Mouse (Mus musculus): ENCODE data around the gene Sap30l.

Sap30l gene

DNA sequence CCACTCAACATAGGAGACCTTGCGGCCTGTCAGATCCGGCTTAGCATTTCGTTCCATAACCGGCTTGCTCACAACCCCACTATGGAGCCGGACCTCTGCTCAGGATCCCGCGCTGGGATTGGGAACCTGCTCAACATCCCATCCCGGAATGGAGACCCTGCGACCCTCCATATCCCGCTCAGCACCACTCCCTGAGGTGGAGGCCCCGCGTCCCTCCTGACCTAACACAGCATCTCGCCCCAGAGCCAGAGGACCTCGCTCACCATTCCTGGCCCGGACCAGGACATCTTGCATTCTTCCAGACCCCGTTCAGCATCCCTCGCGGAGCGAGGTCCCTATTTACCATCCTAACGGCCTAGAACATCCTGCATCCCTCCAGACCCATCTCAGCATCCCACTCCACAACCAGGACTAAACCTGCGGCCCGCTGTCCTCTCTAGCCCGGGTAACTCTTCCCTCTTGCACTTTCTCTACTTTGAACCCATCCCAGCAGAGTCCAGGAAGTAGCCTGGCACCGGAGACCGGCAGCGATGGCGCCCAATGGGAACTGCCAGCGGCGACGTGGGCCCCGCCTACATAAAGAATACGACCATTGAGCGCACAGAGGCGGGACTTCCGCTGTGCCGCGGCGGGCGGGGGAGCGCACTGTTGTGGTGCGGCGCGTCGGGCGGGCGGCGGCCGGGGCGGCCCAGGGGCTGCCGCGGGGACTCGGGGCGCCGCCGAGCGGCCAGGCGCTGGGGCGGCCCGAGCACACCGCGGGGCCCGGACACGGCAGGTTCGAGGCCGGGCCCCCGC lies at the start of gene Sap30l:
Sap30l (plus strand) TSS at position 667 of the 795 bp plus-strand sequence.
- peak; percentile 95 for DNase-seq (ENCODE audit: low read depth, low spot score)

DNA sequence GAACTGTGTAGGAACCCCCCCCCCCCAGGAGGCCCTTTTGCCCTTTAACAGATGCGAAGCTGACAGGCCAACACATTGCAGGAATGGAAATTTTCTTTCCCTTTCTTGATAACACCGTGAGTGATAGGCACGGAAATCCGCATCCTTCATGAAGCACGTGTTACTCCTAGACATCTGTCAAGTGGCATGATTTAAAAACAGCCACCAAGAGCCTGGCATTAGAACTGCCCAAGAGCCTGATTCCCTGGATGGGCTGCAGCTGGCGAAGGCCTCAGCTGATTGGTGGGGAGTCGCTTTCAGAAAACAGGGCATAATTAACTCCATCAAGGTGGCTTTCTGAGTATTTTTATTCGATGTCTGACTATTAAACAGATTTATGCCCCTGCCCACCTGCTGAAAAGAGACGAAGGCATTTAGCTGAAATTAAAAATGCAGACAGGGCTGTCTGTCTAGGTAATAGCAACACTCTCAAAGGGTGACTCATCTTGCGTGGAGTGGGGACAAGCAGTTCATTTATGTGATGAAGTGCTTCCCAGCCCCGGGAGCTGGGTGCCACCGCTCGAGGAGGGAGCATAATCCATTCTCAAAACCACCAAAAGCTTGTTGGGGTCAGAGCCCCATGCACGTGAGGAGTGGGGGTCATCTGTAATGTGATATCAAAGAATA lies 47.8 kb upstream of the Sap30l start:
- peak; percentile 26 for DNase-seq (ENCODE audit: low read depth, low spot score)

DNA sequence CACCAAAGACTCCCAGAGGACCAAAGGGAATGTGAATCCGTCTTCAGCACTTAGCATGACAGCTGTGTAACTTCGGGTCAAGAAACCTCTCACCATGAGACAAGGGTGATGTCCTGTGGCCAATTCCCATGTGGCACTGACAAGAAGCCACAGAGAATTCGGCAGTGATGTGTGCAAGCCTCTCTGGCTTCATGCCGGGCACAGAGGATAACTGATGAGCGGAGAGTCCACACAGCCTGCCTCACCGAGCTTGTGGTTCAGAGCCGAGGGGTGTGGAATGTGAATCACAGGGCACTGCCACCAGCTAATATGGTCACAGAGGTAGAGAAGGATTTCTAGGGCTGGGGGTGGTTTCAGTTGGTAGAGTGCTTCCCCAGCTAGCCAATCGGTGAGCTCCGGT lies 42.8 kb upstream of the Sap30l start:
- no peak for DNase-seq (ENCODE audit: low read depth, low spot score)

DNA sequence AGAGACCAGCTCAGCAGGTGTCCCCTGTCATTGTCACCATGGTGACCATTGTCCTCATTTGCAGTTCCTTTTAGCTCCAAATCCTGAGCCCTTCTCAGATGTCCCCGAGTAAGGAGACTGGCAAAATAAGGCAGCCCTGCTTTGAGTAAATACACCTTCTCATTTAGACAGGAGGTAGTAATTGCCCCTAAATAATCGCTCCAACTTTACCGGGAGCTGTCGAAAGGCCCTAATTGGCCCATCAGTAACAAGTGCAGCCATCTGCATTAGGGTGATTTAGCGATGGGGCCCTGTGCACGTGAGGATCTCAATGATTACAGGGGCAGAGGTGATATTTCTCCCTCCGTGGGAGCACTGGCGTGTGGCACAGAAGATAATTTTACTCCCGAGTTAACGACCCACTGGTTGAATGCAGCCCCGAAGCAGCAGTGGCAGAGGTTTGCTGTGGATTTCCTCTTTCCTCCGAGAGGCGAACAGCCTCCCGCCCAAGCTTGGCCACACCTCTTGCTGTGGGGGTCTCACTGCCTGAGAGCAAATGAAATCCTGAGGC lies 40.9 kb upstream of the Sap30l start:
- peak; percentile 31 for DNase-seq (ENCODE audit: low read depth, low spot score)

DNA sequence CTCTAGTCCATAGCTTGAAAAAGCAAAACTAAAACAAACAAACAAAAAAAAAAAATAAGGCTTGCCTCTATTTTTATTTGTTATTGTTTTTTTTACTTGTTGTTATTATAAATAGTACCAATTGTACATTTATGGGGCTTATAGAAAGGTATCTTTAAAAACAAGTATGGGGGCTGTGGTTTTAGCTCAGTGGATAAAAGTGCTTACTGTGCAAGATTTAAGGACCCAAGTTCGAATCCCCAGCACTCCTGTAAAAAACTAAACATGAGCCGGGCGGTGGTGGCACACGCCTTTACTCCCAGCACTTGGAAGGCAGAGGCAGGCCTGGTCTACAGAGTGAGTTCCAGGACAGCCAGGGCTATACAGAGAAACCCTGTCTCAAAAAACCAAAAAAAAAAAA lies 40.1 kb upstream of the Sap30l start:
- no peak for DNase-seq (ENCODE audit: low read depth, low spot score)

DNA sequence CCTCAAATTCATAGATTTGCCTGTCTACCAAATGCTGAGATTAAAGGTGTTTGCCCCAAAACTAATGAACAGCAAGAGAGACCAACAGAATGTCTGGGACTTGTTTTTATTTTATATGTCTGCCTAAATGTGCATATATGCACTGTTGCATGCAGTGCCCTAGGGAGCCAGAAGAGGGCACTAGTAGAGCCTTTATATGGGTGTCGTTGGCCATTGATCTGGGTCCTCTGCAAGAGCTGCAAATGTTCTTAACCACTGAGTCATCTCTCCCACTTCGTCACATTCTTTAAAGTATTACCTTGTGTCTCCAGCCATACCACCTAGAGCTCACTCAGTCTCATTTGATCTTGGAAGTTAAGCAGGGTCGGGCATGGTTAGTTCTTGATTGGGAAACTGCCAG lies 37.3 kb upstream of the Sap30l start:
- no peak for DNase-seq (ENCODE audit: low read depth, low spot score)

DNA sequence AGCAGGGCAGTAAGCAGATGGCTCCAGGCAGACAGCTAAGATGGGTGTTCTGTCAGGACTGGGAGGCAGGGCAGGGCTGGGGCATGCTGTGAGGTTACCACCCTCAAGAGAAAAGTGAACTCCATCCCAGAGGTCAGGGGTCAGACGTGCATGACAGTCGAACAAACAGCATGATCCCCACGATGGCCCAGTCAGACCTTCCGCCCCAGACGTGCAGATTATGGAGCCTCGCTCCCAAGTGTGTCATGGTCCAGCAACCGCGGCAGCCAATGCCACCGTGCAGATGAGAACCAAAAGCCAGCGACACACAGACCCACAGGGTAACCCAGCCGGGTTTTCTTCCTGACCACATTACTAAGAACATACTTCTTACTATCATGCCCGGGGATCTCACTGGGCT lies 34.8 kb upstream of the Sap30l start:
- peak; percentile 58 for DNase-seq (ENCODE audit: low read depth, low spot score)

DNA sequence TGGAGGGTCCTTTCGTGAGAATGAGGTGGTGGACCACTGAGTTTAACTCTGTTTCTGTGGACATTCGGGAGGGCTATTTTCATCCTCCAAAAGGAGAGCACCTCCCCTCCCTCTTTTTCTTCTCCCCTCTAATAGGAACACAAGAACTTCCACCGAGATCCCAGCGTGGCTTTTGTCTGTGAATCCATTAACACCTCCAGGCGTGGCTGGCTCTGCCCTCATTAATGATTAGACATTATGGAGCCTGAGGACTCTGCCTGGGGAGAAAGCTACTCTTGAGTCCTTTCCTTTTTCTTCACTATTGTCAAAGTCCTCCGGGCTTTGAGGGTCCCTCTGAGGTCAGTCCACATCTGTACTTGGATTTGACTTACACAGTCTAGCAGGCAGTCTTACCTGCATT lies 34.3 kb upstream of the Sap30l start:
- no peak for DNase-seq (ENCODE audit: low read depth, low spot score)

DNA sequence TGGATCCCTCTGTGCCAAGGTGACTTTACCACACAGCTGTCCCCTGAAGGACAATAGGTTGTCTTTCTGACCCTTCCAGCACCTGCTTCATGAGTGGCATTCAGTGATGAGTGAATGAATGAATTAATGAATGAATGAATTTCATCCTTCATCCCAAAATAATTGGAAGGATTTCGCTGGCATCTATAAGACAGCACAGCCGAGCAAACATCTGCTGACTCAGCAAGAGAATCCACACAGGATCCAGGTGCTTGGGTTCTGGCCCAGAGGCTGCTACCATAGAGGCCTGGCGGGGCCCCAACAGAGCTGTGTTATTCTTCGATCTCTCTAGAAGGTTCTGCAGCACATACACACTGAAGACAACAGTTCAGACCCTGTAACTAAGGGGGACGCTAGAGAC lies 30.7 kb upstream of the Sap30l start:
- no peak for DNase-seq (ENCODE audit: low read depth, low spot score)

DNA sequence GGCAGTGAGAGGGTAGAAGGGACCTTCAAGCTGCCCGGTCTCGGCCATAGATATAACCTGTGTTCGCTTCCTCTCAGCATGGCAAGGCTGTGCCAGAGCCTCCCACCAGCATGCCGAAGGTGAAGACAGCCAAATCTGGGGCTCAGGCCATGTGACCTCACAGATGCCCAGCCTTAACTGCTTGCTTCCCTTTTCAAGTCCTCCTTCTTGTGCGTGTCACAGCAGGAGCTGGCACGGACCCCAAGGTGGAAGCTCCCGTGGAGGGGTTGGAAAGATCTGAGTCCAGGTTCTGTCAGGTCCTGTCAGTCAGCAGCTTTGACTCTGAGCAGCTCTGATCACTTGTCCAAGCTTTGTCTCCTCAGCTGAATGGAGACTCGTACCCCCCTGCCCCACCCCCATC lies 29.8 kb upstream of the Sap30l start:
- DNase-seq (ENCODE audit: low read depth, low spot score), result no peak

DNA sequence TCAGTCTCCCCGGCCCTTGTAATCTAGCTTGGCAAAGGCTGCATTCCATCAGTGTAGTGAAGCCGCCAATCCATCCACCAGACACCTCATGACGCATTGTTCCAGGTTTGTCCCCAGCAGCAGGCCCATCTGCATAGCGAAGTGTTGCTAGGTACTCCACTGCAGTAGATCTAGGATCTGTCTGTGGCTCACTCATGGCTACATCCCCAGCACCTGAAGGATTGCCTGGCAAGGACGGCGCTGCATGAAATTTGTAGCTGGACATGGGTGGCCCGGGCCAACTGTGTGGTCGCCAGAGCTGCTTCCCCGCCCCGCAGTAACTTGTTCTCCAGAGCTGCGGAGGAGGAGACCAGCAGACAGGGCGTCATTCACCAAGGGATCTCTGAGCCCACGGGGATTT lies 28.0 kb upstream of the Sap30l start:
- peak; percentile 25 for DNase-seq (ENCODE audit: low read depth, low spot score)

DNA sequence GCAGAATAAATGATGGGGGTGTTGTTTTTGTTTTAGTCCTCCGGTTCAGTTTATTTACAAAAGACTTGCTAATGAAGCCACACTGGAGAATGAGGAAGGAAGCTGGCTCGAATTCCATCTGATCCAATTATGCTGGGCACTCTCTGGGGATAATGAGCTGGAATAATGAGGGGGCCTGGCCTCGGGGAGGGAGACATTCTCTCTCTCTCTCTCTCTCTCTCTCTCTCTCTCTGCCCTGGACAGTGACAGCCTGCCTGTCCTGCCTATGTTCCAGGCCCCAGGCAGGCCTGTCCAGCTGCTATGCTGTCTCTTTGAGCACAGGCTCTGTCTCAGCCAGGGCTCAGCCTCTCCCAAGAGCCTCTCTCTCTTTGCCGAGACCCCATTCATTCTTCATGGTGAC lies 27.5 kb upstream of the Sap30l start:
- DNase-seq (ENCODE audit: low read depth, low spot score), result no peak

DNA sequence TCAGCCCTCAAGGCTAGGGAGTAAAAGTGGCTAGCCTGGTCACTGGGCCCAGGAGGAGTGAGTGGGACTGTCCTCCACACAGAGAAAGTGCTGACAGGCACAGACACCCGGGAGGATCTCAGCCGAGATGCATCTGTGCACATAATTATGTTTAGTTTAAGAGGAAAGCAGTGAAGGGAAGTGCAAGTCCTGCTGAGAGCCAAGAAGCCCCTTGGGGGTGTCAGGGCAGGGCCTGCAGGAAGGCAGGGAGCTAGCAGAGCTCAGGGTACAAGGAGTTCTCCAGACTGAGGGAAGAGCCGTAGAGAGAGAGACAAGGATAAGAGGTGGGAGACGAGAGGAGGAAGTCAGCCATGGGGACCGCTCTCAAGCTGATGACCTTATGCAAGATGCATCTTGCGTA lies 25.6 kb upstream of the Sap30l start:
- no peak for DNase-seq (ENCODE audit: low read depth, low spot score)

DNA sequence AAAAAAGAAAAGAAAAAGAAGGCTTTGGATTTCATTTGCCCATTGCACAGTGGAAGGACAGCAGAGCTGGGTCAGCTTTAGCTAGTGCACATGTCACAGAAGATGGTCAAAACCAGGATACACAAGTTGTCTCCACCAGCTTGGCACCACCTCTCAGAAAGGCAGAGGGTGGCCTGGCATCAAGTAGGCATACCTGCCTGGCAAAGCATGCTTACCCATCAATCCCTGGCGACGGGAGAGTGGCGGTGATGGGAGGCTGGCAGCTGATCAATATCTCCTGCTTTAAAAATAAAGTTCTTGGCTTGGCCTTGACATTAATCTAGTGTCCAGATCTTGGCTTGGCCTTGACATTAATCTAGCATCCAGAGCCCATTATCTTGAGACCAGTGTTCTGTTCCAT lies 24.9 kb upstream of the Sap30l start:
- DNase-seq (ENCODE audit: low read depth, low spot score), result no peak

DNA sequence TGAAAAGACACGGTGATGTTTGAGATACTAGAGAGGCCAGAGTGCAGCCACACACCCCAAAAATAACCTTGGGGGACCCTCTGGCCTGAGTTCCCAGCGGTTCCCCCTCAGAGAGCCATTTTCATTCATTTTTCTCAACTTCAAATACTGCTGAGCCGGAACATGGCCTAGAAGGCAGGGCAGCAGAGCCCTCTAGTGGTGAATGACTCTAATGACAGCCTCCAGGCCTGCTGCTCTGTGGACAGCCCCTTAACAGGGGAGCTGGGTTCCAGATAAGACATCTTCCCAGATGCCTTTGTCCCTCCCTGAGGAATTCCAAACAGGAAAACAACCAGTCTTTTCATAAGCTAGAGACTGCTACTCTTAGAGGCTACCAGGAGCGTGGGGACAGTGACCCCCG lies 23.1 kb upstream of the Sap30l start:
- peak; percentile 85 for DNase-seq (ENCODE audit: low read depth, low spot score)

DNA sequence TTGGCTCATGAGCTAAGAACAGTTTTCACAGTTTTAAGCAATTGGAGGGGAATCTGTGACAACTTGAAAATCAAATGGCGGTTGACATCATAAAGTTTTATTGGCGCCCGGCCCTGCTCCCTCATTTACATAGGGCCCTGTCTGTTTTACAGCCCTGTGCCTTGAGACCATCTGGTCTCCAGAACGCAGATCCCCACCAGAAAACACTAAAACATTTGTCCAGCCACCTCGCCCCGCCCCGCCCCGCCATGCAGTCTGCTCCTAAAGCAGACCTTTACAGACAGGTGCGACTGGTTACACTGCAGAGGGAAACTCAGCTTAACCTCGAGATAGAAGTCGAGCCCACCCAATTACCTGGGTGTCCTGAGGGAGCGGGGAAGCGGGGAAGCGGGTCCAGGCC lies 21.6 kb upstream of the Sap30l start:
- peak; percentile 25 for DNase-seq (ENCODE audit: low read depth, low spot score)

DNA sequence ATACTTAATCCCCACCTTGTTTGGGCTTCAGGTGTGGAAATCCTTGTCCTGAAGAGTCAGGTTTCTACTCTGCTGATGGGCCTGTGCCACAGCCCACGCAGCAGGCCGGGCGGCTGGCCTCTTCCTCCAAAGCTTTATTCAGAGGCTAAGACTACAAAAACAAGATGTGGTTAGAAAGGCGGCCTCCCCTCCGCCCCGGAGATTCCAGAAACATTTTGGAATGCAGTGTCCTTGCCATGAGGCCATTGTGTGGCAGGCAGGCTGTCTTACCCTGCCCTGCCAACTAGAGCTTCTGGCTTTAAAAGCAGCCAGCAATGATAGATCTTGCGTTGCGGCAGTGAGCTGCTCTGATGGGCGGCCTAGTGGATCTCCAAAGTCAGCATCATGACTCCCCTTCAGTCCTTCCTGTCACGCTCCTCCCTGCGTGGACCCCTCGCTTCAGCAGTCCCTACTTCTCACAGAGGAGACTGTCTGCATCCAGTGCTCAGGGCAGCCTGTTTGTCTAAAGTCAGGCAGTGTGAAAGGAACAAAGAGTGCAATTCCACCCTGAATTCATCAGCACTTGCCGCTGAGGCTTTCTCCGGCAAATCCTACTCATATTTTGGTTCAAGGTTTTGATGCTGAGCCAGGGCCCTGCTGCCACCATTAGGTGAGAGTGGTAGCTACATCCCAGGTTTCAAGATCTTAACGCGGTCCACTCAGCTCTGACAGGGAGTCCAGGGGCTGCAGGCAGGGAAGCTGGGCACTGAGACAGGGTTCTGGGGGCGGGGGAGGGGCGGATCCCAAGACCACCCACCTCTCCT lies 14.6 kb upstream of the Sap30l start:
- DNase-seq (ENCODE audit: low read depth, low spot score), result peak; percentile 60

DNA sequence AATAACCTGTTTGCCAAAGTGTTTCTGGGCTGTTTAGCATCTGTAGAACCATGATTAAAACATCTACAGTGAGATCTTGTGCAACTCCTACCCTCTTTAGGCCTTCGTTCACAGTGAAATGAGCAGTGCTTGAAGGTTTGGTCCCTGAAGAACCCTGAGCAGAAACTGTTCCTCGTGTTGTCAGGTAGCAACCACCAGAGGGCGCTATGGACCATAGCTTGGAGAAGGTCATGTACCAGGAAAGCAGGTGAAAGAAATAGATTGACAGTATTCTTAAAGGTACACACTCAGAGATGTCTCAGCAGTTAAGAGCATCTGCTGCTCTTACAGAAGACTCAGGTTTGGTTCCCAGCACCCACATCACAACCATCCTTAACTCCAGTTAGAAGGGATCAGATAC lies 13.5 kb upstream of the Sap30l start:
- DNase-seq (ENCODE audit: low read depth, low spot score), result peak; percentile 29

DNA sequence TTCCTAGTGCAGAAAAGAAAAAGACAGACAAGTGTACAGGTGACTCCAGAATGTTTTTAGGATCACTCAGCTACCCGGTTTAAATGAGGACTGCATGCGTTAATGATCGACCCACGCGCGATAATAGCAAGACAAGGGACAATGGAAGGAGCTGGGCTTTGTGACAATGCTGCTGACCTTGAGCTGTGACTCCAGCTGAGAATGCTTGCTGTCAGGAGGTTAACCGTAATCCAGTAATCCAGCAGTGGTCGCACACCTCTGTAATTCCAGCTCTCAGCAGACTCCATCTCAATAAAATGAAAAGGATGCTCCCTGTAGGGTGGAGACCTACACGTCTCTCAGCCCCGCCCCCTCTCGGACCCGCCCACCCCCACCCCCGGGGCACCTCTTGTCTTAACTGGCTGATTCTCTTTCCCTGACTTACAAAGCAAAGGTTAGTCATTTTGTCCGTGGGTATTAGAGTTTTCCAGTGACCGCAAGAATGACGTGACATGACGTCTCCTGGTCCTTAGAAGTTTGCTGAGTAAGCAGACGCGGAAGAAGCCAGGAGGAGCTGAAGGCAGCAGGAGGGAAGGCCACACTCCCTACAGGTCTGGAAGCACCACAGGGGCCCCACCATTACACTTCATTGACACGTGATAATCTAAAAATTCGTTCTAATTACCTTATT lies 10.4 kb upstream of the Sap30l start:
- peak; percentile 23 for DNase-seq (ENCODE audit: low read depth, low spot score)

DNA sequence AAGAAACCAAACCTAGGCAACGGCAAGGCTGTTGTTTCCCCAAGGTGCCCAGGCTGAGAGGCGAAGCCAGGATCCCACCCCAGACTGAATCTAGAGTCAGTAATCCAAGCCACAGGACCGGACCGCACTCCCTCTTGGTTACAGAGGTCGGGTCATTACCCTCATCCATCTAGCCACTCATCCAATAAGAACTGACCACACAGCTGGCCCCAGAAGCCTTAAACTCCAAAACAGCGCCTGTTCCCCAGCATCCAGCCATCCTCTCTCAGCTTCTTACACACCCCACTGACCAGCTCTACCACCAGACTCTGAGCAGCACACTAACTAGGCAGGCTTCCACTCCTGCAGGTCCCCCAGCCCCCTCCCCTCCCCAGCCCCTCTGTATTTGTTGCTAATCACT lies 6.4 kb upstream of the Sap30l start:
- no peak for DNase-seq (ENCODE audit: low read depth, low spot score)

DNA sequence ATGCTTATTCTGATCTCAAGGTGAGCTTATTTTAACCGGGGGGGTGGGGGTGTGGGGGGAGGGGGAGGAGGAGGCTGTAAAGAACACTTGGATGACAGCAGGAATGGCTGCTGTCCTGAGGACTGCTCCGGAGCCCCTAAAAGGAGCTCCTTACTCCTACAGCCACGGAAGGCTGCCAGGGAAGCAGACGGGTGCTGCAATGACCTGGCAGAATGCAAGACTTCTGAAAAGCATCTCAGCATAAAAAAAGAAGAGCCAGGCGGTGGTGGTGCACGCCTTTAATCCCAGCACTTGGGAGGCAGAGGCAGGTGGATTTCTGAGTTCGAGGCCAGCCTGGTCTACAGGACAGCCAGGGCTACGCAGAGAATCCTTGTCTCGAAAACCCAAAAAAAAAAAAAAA lies 3.6 kb upstream of the Sap30l start:
- DNase-seq (ENCODE audit: low read depth, low spot score), result no peak

DNA sequence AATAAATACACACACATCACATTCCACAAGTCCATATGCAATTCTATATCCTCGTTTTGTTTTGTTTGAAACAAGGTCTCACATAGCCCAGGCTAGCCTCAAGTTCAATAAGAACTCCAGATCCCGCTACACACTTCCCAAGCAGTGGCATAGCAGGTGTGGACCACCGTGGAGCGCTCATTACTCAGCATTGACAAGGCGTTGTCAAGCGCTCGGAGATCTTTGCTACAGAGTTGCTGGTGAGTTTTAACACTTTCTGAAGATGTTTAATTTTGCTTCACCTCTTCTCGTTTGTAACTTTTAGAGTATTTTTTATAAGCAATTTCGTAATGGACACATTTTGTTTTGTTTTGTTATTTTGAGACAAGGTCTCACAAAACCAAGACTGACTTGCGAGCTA lies 2.0 kb upstream of the Sap30l start:
- DNase-seq (ENCODE audit: low read depth, low spot score), result no peak
